Mouse (Mus musculus): Measurements from ENCODE around the gene Med18. TPM values are rescaled to one million over a fixed set of nuclear protein-coding genes. Genes with fewer than 3 reads are reported as not detected.

The Med18 gene
- polyA plus RNA-seq, 1 experiment from 2014 or later: 18.4 TPM

DNA sequence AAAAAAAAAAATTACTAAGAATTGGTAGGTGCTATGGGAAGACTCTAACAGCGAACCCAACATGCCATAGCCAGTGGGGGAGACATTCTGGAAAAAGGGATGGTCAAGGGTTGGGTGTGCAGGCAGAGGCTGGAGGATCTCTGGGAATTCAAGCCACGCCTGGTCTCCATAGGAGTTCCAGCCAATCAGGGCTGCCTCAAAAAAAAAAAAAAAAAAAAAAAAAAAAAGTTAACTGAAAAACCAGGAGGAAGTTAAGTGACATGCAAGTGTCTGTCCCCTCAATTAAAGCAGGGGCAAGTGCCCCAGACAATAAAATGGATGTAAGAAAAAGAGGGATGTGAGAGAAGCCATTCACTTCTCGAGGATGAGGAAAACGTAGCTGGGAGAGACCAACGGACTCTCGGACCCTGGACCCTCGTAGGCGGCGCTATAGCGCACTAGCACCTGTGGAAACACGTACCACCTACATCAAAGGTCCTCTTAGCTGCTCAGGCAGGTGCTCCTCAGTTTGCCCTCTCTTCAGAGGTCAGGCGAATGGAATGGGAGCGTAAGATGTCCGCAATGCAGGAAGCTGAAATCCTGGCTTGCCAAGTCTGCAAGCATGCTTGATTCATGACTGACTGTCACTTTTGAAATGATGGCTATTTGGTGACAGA lies 30.9 kb downstream of the Med18 start:
- Histone ChIP-seq H3K9me3 (ENCODE audit: control insufficient read depth, low read length) (no peaks in the 10 kb centered on the region), H3K4me3 (ENCODE audit: low read length) (peak overlapping the region; percentile 24), H3K4me2 (ENCODE audit: low read depth, low read length) (peak overlapping the region; percentile 44), H3K27me3 (replicated peaks; ENCODE audit: control insufficient read depth, insufficient read depth, low read length) (no peaks in the 10 kb centered on the region), H3K4me1 (ENCODE audit: control insufficient read depth, insufficient read depth, low read length) (no peaks in the 10 kb centered on the region), H3K27ac (ENCODE audit: low read length) (no peak overlapping the region), H3K36me3 (ENCODE audit: control insufficient read depth, insufficient read depth, low read length) (no peaks in the 10 kb centered on the region), H3K9ac (ENCODE audit: low read depth, low read length) (peak overlapping the region; percentile 39; the same call in 1 of the 2 replicates)
- 16% methylated on average over 14 of the region's 14 CpGs for WGBS
- ATAC-seq: peak; percentile 52; the same call in 1 of the 2 replicates

DNA sequence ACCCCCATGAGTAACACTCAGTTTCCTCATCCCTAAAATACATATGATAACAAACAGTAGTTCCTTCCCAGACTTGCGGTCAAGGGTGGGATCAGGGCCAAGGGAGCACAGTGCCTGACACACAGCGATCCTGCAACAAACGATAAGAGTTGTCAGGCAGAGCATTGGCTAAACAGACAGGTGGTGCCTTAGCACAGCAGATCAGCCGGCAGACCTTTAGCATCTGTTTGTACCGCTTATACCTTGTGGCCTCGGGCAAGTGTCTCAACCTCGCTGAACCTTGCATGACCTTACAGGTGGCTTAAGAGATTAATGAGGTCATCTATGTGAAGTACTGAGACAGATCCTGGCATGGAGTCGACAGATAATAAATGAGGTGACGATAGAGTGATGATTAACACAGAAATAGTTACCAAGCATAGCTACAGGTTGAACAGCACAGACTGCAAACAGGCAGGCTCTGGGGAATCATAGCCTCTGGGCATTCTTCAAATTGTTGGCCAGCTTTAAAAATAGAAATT lies 35.6 kb downstream of the Med18 start:
- Histone ChIP-seq H3K27ac (ENCODE audit: low read length) (no peak overlapping the region), H3K4me1 (ENCODE audit: control insufficient read depth, insufficient read depth, low read length) (no peaks in the 10 kb centered on the region), H3K27me3 (replicated peaks; ENCODE audit: control insufficient read depth, insufficient read depth, low read length) (no peaks in the 10 kb centered on the region), H3K9ac (ENCODE audit: low read depth, low read length) (no peak overlapping the region), H3K36me3 (ENCODE audit: control insufficient read depth, insufficient read depth, low read length) (no peaks in the 10 kb centered on the region), H3K4me2 (ENCODE audit: low read depth, low read length) (no peak overlapping the region), H3K9me3 (ENCODE audit: control insufficient read depth, low read length) (no peaks in the 10 kb centered on the region), H3K4me3 (ENCODE audit: low read length) (no peak overlapping the region)
- WGBS: 41% methylated on average over 9 of the region's 9 CpGs
- peak; percentile 81 for ATAC-seq

DNA sequence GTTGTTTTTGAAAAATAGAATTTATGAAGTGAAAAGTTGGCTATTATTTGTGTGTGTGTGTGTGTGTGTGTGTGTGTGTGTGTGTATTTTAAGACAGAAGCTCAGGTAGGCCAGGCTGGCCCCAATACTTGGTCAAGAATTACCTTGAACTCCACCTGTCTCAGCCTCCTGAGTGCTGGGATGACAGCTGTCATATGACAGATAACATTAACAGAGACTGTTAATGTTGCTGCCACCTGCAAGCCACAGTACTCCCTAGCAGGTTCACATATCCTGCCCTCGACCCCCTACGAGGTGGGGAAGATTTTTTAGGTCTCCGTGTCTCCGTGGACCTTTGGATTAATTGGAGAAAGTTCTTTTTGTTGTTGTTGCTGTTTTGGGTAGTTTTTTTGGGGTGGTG lies 36.2 kb downstream of the Med18 start:
- WGBS: 83% methylated on average over 4 of the region's 4 CpGs
- H3K36me3 ChIP-seq (ENCODE audit: control insufficient read depth, insufficient read depth, low read length): no peaks in the 10 kb centered on the region

DNA sequence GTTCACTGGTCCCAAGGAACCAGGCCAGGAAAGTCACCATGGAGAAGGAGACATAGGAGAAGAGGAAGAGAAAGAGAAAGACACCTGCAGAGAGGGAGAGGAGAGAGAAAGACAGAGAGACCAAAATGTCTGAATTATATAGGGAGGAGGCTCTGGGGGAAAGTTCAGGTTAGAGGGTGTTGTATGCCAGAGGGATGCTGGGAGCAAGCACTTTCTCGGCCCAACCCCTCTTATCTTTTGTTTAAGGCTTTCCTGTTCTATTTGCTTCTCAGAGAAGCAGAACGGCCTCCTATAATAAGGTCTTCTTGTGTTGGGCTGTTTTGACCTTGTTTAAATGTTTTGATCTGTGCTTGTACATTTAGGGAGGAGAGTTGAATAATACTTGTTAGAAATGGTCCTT lies 37.7 kb downstream of the Med18 start:
- H3K9ac ChIP-seq (ENCODE audit: low read depth, low read length): no peak overlapping the region
- no peak overlapping the region for H3K4me2 ChIP-seq (ENCODE audit: low read depth, low read length)
- no peaks in the 10 kb centered on the region for H3K27me3 ChIP-seq (replicated peaks; ENCODE audit: control insufficient read depth, insufficient read depth, low read length)
- H3K27ac ChIP-seq (ENCODE audit: low read length): no peak overlapping the region
- WGBS: 34% methylated on average over 2 of the region's 2 CpGs
- H3K4me1 ChIP-seq (ENCODE audit: control insufficient read depth, insufficient read depth, low read length): no peaks in the 10 kb centered on the region
- no peaks in the 10 kb centered on the region for H3K9me3 ChIP-seq (ENCODE audit: control insufficient read depth, low read length)
- H3K4me3 ChIP-seq (ENCODE audit: low read length): no peak overlapping the region
- no peak for ATAC-seq
- no peaks in the 10 kb centered on the region for H3K36me3 ChIP-seq (ENCODE audit: control insufficient read depth, insufficient read depth, low read length)

More for the DNA sequence above, 36.2 kb downstream of the Med18 start:
- H3K9ac ChIP-seq (ENCODE audit: low read depth, low read length): no peak overlapping the region
- no peak for ATAC-seq
- H3K27me3 ChIP-seq (replicated peaks; ENCODE audit: control insufficient read depth, insufficient read depth, low read length): no peaks in the 10 kb centered on the region
- H3K9me3 ChIP-seq (ENCODE audit: control insufficient read depth, low read length): no peaks in the 10 kb centered on the region
- no peak overlapping the region for H3K4me2 ChIP-seq (ENCODE audit: low read depth, low read length)
- H3K4me3 ChIP-seq (ENCODE audit: low read length): no peak overlapping the region
- no peaks in the 10 kb centered on the region for H3K4me1 ChIP-seq (ENCODE audit: control insufficient read depth, insufficient read depth, low read length)
- H3K27ac ChIP-seq (ENCODE audit: low read length): no peak overlapping the region

DNA sequence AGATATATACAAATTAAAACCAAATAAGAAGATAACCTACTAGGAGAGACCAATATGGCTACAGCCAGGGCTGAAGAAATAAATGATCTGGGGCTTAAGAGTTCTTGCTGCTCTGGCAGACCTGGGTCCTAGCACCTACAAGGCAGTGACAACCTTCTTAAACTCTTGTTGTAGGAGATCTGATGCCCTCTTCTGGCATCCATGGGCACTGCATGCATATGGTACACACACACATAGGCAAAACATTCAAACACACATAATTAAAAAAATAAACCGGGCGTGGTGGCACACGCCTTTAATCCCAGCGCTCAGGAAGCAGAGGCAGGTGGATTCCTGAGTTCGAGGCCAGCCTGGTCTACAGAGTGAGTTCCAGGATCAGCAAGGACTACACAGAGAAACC lies 39.0 kb downstream of the Med18 start:
- no peaks in the 10 kb centered on the region for H3K27me3 ChIP-seq (replicated peaks; ENCODE audit: control insufficient read depth, insufficient read depth, low read length)
- no peaks in the 10 kb centered on the region; the same call in 1 of the 2 replicates for H3K4me1 ChIP-seq (ENCODE audit: control insufficient read depth, insufficient read depth, low read length)
- H3K4me3 ChIP-seq (ENCODE audit: low read length): no peak overlapping the region
- no peak overlapping the region for H3K27ac ChIP-seq (ENCODE audit: low read length)
- 93% methylated on average over 5 of the region's 5 CpGs for WGBS
- no peaks in the 10 kb centered on the region for H3K9me3 ChIP-seq (ENCODE audit: control insufficient read depth, low read length)
- H3K36me3 ChIP-seq (ENCODE audit: control insufficient read depth, insufficient read depth, low read length): no peaks in the 10 kb centered on the region
- no peak for ATAC-seq
- no peak overlapping the region for H3K9ac ChIP-seq (ENCODE audit: low read depth, low read length)
- no peak overlapping the region for H3K4me2 ChIP-seq (ENCODE audit: low read depth, low read length)

DNA sequence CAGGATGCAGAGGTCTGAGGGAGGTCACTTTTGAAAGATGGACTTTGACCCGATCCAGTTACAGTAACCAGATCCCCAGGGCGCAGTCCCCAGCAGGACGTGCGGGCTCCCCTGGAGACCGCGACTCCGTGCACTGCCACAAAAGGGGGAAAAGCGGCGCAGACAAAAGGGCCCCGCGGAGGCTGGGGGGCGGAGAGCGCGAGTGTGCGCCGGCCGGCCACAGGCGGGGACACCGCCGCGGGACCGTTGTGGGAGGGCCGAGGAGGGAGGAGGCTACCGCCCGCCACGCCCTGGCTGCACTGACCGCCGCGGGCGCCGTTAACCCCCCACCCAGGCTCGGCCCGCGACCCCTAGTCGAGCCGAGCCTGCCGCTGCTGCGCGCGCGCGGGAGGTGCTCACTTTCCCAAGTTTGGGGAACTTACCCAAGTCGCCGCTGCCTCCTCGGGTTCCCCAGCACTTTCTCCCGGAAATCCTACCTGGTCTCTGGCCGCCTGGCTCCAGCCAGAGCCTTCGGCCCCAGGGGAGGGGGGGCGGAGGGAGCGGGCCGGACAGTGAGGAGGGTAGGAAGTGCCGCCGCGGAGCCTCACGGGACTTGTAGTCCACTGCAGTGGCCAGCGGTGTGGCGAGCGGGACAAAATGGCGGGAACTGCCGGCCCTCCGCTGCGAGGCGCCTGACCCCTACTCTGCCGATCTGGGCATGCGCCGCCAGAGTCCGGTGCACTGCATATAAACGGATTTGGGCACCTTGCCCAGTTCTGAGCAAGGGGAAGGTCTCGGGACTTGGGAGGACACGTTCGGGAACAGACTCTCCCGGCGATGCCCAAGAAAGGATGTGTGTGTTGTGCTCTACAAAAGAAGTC lies 41.6 kb downstream of the Med18 start, which contains the start of gene Phactr4:
TSS of gene Phactr4 (minus strand) at position 567 of the 860 bp plus-strand sequence.
- H3K4me1 ChIP-seq (ENCODE audit: control insufficient read depth, insufficient read depth, low read length): peaks cover 2% of the 10 kb centered on the region
- H3K4me3 ChIP-seq (ENCODE audit: low read length): peak within 1 kb of the TSS; percentile 82
- no peaks in the 10 kb centered on the region for H3K27me3 ChIP-seq (replicated peaks; ENCODE audit: control insufficient read depth, insufficient read depth, low read length)
- peak within 1 kb of the TSS; percentile 99 for H3K27ac ChIP-seq (ENCODE audit: low read length)
- H3K9me3 ChIP-seq (ENCODE audit: control insufficient read depth, low read length): no peaks in the 10 kb centered on the region
- no peaks in the 10 kb centered on the region for H3K36me3 ChIP-seq (ENCODE audit: control insufficient read depth, insufficient read depth, low read length)
- H3K9ac ChIP-seq (ENCODE audit: low read depth, low read length): peak within 1 kb of the TSS; percentile 92
- ATAC-seq: peak; percentile 98
- under 1% methylated on average over 73 of the region's 73 CpGs for WGBS
- H3K4me2 ChIP-seq (ENCODE audit: low read depth, low read length): peak within 1 kb of the TSS; percentile 60

DNA sequence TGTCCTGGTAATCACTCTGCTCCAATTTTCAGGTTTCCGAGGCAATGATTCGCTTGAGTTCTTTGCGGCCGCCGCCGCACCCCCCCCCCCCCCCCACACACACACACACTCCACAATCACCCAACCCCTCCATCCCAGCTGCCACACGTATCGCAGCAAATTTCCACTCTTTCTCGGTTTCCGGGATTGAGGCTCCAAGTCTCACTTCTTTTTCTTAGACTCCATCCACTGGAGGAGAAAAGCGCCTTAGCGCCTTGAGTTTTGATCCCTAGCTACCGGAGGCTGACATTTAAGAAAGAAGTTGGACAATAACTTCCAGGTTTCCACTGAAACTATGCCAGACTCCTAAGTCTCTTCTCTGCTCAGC lies 42.2 kb downstream of the Med18 start:
- no peaks in the 10 kb centered on the region for H3K9me3 ChIP-seq (ENCODE audit: control insufficient read depth, low read length)
- WGBS: under 1% methylated on average over 13 of the region's 13 CpGs
- H3K27ac ChIP-seq (ENCODE audit: low read length): peak overlapping the region; percentile 99
- ATAC-seq: 0 out of 2 replicates have a peak, but pooled peaks have one; percentile 19
- peaks cover 3% of the 10 kb centered on the region for H3K4me1 ChIP-seq (ENCODE audit: control insufficient read depth, insufficient read depth, low read length)
- H3K4me3 ChIP-seq (ENCODE audit: low read length): peak overlapping the region; percentile 82
- no peaks in the 10 kb centered on the region for H3K27me3 ChIP-seq (replicated peaks; ENCODE audit: control insufficient read depth, insufficient read depth, low read length)
- H3K4me2 ChIP-seq (ENCODE audit: low read depth, low read length): peak overlapping the region; percentile 60
- H3K9ac ChIP-seq (ENCODE audit: low read depth, low read length): peak overlapping the region; percentile 92
- no peaks in the 10 kb centered on the region for H3K36me3 ChIP-seq (ENCODE audit: control insufficient read depth, insufficient read depth, low read length)

DNA sequence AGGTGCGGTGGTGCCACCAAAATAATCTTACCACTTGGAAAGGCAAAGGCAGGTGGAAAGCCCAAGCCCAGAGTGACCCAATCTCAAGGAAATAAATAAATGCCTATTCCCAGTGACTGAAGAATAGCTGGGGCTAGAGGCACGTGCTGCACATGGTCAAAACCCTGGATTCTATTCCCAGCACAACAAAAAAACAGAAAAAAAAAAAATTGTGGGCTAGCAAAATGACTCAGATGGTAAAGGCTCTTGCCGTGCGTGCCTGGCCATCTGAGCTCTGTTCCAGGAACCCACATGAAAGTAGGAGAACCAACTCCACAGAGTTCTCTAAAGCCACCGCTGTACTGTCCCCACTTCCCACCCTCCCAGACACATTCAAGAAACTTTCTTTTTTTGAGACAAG lies 43.2 kb downstream of the Med18 start:
- peak overlapping the region; percentile 82; the same call in 1 of the 2 replicates for H3K4me3 ChIP-seq (ENCODE audit: low read length)
- no peak overlapping the region for H3K27ac ChIP-seq (ENCODE audit: low read length)
- no peaks in the 10 kb centered on the region for H3K36me3 ChIP-seq (ENCODE audit: control insufficient read depth, insufficient read depth, low read length)
- peaks cover 3% of the 10 kb centered on the region for H3K4me1 ChIP-seq (ENCODE audit: control insufficient read depth, insufficient read depth, low read length)
- 82% methylated on average over 5 of the region's 5 CpGs for WGBS
- ATAC-seq: no peak
- H3K27me3 ChIP-seq (replicated peaks; ENCODE audit: control insufficient read depth, insufficient read depth, low read length): no peaks in the 10 kb centered on the region
- 0 out of 2 replicates have a peak overlapping the region, but pooled peaks have one; percentile 92 for H3K9ac ChIP-seq (ENCODE audit: low read depth, low read length)
- peak overlapping the region; percentile 60 for H3K4me2 ChIP-seq (ENCODE audit: low read depth, low read length)
- H3K9me3 ChIP-seq (ENCODE audit: control insufficient read depth, low read length): no peaks in the 10 kb centered on the region

DNA sequence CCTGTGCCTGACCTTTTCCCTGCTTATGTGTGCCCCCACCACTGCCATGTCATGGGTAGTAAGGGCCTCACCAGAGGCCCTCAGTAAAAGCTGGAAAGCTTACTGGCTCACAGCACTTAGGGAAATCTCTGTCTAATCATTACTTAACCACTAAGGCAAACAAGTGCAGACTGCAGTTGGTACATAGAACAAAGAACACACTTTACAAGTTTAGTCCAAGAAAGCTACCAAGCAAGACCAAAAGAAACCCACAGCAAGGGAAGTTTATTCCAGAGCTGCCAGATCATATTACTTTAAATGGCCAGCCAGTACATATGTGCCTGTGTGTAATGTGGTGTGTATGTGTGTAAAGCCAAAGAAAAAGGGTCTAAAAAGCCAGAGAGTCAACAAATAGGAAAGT lies 47.8 kb downstream of the Med18 start:
- Histone ChIP-seq H3K4me2 (ENCODE audit: low read depth, low read length) (0 out of 2 replicates have a peak overlapping the region, but pooled peaks have one; percentile 7), H3K4me1 (ENCODE audit: control insufficient read depth, insufficient read depth, low read length) (peaks cover 9% of the 10 kb centered on the region), H3K27me3 (replicated peaks; ENCODE audit: control insufficient read depth, insufficient read depth, low read length) (no peaks in the 10 kb centered on the region), H3K9ac (ENCODE audit: low read depth, low read length) (peak overlapping the region; percentile 30; the same call in 1 of the 2 replicates), H3K4me3 (ENCODE audit: low read length) (no peak overlapping the region), H3K36me3 (ENCODE audit: control insufficient read depth, insufficient read depth, low read length) (0 out of 2 replicates have a peak, but pooled peaks cover 2% of the 10 kb centered on the region), H3K27ac (ENCODE audit: low read length) (peak overlapping the region; percentile 93), H3K9me3 (ENCODE audit: control insufficient read depth, low read length) (no peaks in the 10 kb centered on the region)
- ATAC-seq: peak; percentile 87

Measured in intestine, embryonic 16.5 days (tissue).